Mouse (Mus musculus) C2C12 (cell line): ENCODE data around the gene Ttc7. TPM values are rescaled to one million over a fixed set of nuclear protein-coding genes. Genes with fewer than 3 reads are reported as not detected.

Experiments used
- H3K27me3 ChIP-seq: one replicate; pipeline ENCODE4 v1.6.1; 2011; ENCODE audit not compliant: control insufficient read depth, insufficient read depth, insufficient read length
- H3K36me3 ChIP-seq: one replicate; pipeline ENCODE4 v1.6.1; 2011; ENCODE audit not compliant: control insufficient read depth, insufficient read depth
- H3K4me3 ChIP-seq: one replicate; pipeline ENCODE4 v1.5.1; 2011; ENCODE audit warnings: mild to moderate bottlenecking, control low read depth; ENCODE audit not compliant: poor library complexity, insufficient read depth, severe bottlenecking
- H3K79me2 ChIP-seq: one replicate; pipeline ENCODE4 v1.6.1; 2011; ENCODE audit not compliant: control insufficient read depth, insufficient read depth
- H3K79me3 ChIP-seq: one replicate; pipeline ENCODE4 v1.6.1; 2011; ENCODE audit warnings: low read depth, control low read depth
- H3ac ChIP-seq: one replicate; pipeline ENCODE3; 2011; ENCODE audit warnings: low read depth; ENCODE audit not compliant: control insufficient read depth, insufficient read length
- CEBPB ChIP-seq: IDR thresholded peaks from one replicate; pipeline ENCODE4 v1.6.1; 2011; ENCODE audit warnings: low read depth, mild to moderate bottlenecking, control low read depth, moderate library complexity
- CTCF ChIP-seq: IDR thresholded peaks from one replicate; pipeline ENCODE4 v1.5.1; 2011; ENCODE audit not compliant: control insufficient read depth, insufficient read depth, insufficient read length
- FOSL1 ChIP-seq: IDR thresholded peaks from one replicate; pipeline ENCODE4 v1.8.0; 2011; ENCODE audit warnings: mild to moderate bottlenecking, low read length; ENCODE audit not compliant: poor library complexity, insufficient read depth, severe bottlenecking
- MAX ChIP-seq: IDR thresholded peaks from one replicate; pipeline ENCODE4 v1.6.1; 2011; ENCODE audit warnings: mild to moderate bottlenecking, control low read depth
- MYOD1 ChIP-seq: IDR thresholded peaks from one replicate; pipeline ENCODE4 v1.6.1; 2011; ENCODE audit warnings: low read depth; ENCODE audit not compliant: control insufficient read depth, insufficient read length
- MYOG ChIP-seq: IDR thresholded peaks from one replicate; pipeline ENCODE4 v1.6.1; 2011; ENCODE audit not compliant: control insufficient read depth, insufficient read length; ENCODE audit errors: extremely low read depth
- USF1 ChIP-seq: IDR thresholded peaks from one replicate; pipeline ENCODE4 v1.6.1; 2011; ENCODE audit warnings: low read depth, mild to moderate bottlenecking, control low read depth, moderate library complexity
- polyA plus RNA-seq: library from polyadenylated mRNA; unstranded; fragments of >200 nt; fragmentation: generic; extraction: Trizol; gene quantifications from one replicate; pipeline ENCODE4 v1.2.1, GENCODE M21; 2012; ENCODE audit warnings: missing spikeins

Gene Ttc7
- polyA plus RNA-seq, 1 experiment = 9.8 TPM

DNA sequence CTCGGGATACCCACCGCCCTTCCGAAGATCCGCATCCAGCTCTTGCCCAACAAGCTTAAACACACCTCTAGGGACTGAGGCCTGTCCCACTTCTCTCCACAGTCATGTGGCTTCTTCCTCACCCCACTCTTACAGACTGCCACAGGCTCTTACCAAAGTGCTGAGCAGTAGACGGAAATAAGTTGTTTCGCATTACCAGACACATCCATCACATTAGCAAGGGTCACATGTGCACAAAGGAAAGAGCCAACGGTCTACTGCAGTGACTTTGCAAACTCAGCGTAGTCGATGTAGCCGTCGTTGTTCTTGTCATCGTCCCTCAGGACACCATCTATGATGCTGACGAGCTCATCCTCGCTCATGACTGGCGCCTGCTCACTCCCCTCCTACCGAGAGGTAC is 27.0 kb upstream of the Ttc7 start:
- H3K36me3 ChIP-seq = peaks cover 51% of the 10 kb centered on the region
- no peak for TF ChIP-seq CEBPB
- TF ChIP-seq MYOG = no peak
- TF ChIP-seq MAX = no peak
- TF ChIP-seq USF1 = no peak
- TF ChIP-seq CTCF = no peak
- no peak for TF ChIP-seq MYOD1
- no peak for TF ChIP-seq FOSL1
- no peaks in the 10 kb centered on the region for H3K27me3 ChIP-seq
- no peak overlapping the region for H3K4me3 ChIP-seq
- peaks cover 7% of the 10 kb centered on the region for H3K79me2 ChIP-seq
- no peak overlapping the region for H3ac ChIP-seq
- H3K79me3 ChIP-seq = peaks cover 1% of the 10 kb centered on the region

DNA sequence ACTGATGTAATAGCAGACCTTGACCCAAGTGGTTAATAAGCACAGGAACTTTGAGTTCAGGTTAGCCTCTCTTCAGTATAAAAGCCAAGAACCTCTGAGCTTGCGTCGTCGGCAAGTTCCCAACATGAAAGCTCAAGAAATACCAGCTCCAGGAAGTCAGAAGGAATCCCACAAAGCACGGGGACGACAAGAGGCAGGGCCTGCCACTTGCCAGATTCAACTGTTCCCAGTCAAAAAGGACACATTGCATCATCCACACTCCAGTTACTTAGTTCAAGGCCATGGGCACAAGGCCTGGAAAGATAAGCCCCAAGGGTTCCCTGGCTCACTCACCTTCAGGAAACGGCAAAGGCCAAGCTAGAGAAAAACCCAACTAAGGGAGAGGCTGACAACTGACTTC is 19.3 kb upstream of the Ttc7 start:
- Histone ChIP-seq H3K27me3 (no peaks in the 10 kb centered on the region), H3K36me3 (peaks cover 4% of the 10 kb centered on the region), H3K4me3 (no peak overlapping the region), H3K79me2 (peaks cover 53% of the 10 kb centered on the region), H3ac (no peak overlapping the region), H3K79me3 (peaks cover 20% of the 10 kb centered on the region)
- TF ChIP-seq CEBPB (no peak), CTCF (no peak), MAX (no peak), FOSL1 (no peak), USF1 (no peak), MYOG (no peak), MYOD1 (no peak)

GRCm38 (mm10) chr17:87264054-87264830 is 18.4 kb upstream of the Ttc7 start:
- Histone ChIP-seq H3K4me3 (no peak overlapping the region), H3K36me3 (no peaks in the 10 kb centered on the region), H3K79me2 (peaks cover 53% of the 10 kb centered on the region), H3K79me3 (peaks cover 20% of the 10 kb centered on the region), H3K27me3 (no peaks in the 10 kb centered on the region), H3ac (no peak overlapping the region)
- no peak for TF ChIP-seq FOSL1
- TF ChIP-seq CTCF = no peak
- no peak for TF ChIP-seq MYOD1
- TF ChIP-seq CEBPB = no peak
- TF ChIP-seq MAX = no peak
- TF ChIP-seq USF1 = no peak
- no peak for TF ChIP-seq MYOG

DNA sequence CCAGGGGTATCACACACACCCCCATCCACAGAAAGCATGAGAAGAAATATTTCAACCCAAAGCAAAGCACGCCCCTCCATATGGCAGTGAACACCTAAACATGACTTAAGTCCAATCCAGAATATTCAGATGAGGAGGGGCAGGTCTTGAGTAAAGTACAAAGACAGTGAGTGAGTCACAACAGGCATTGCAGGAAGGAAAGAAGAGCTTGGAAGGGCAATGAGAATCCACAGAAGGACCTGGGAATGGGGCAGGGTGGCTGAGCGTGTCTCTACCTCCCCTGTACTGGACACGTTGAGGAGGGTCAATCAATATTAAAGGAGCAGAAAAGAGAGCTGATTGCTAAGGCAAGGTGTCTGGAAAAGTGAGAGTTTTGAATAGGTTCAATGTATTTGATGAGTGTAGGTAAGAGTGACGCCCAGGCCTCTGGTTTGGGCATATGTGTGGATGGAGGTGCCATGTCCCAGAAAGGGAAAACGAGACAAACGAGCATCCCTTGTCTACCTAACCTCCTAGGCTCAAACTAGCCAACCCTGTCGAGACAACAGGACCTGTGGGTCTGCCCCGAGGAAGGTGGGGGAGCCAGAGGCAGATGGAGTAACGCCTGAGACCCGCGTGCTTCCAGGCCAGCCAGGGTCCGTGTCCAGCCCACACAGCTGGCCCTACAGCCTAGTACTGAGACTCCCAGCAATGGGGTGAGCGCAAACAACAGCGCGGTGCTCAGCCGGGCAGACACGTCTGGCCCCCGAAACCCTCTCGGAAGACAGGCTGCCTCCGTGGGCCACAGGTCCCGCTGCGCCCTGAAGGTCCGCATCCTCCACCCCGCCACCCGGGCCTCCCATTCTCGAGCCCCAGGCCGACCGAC is 17.5 kb upstream of the Ttc7 start:
- TF ChIP-seq MYOG = no peak
- TF ChIP-seq MYOD1 = no peak
- TF ChIP-seq CEBPB = no peak
- no peak for TF ChIP-seq MAX
- Histone ChIP-seq H3K79me2 (peaks cover 51% of the 10 kb centered on the region), H3K36me3 (no peaks in the 10 kb centered on the region), H3K4me3 (peak overlapping the region; percentile 72), H3ac (peak overlapping the region; percentile 88), H3K79me3 (peaks cover 20% of the 10 kb centered on the region), H3K27me3 (no peaks in the 10 kb centered on the region)

GRCm38 (mm10) chr17:87265792-87266186 is 16.9 kb upstream of the Ttc7 start, which contains the start of gene Mcfd2:
Gene Mcfd2, minus strand, starts transcription at chr17:87265935.
- H3K36me3 ChIP-seq = no peaks in the 10 kb centered on the region
- H3K4me3 ChIP-seq = peak within 1 kb of the TSS; percentile 72
- H3K27me3 ChIP-seq = no peaks in the 10 kb centered on the region
- peak within 1 kb of the TSS; percentile 88 for H3ac ChIP-seq
- H3K79me3 ChIP-seq = peaks cover 18% of the 10 kb centered on the region
- H3K79me2 ChIP-seq = peaks cover 45% of the 10 kb centered on the region
- TF ChIP-seq MYOG (no peak), FOSL1 (no peak), USF1 (peak; percentile 25), MAX (peak; percentile 83), CEBPB (no peak), CTCF (no peak), MYOD1 (no peak)
